Mouse (Mus musculus) thymus, adult 2 months (tissue): ENCODE measurements around the gene 2700049A03Rik. TPM values are rescaled to one million over a fixed set of nuclear protein-coding genes. Genes with fewer than 3 reads are reported as not detected.

ENCODE experiments used
- DNase-seq: peaks from one replicate; pipeline ENCODE4 v3.0.0; 2021
- H3K27ac ChIP-seq: fragments of 200-500 bp; 2 replicates; pipeline ENCODE4 v1.5.1; 2012; ENCODE audit warnings: low read length, control low read depth; ENCODE audit not compliant: control insufficient read depth, insufficient read depth
- H3K27me3 ChIP-seq: fragments of 200-500 bp; 2 replicates; pipeline ENCODE4 v1.6.1; 2012; ENCODE audit warnings: mild to moderate bottlenecking, low read length, moderate library complexity, mixed read lengths; ENCODE audit not compliant: control insufficient read depth, insufficient read depth
- H3K36me3 ChIP-seq: fragments of 200-500 bp; 2 replicates; pipeline ENCODE4 v1.6.1; 2012; ENCODE audit warnings: mild to moderate bottlenecking, low read length, moderate library complexity; ENCODE audit not compliant: control insufficient read depth, insufficient read depth
- H3K4me1 ChIP-seq: fragments of 200-500 bp; replicated peaks from 2 replicates; pipeline ENCODE4 v1.6.1; 2012; ENCODE audit warnings: low read length; ENCODE audit not compliant: control insufficient read depth, insufficient read depth
- H3K4me3 ChIP-seq: fragments of 200-500 bp; 2 replicates; pipeline ENCODE4 v1.5.1; 2012; ENCODE audit warnings: mild to moderate bottlenecking, low read length, control low read depth, moderate library complexity; ENCODE audit not compliant: control insufficient read depth, insufficient read depth
- CTCF ChIP-seq: fragments of 200-500 bp; IDR thresholded peaks from 2 replicates; pipeline ENCODE4 v1.5.1; 2012; ENCODE audit warnings: mild to moderate bottlenecking, control low read depth, low read length, moderate library complexity, borderline replicate concordance; ENCODE audit not compliant: control insufficient read depth, poor library complexity, insufficient read depth; ENCODE audit errors: extremely low read depth
- POLR2A ChIP-seq: fragments of 200-500 bp; IDR thresholded peaks from 2 replicates; pipeline ENCODE4 v1.6.1; 2012; ENCODE audit warnings: mild to moderate bottlenecking, low read length, control low read depth, moderate library complexity; ENCODE audit not compliant: control insufficient read depth, poor library complexity, insufficient read depth; ENCODE audit errors: extremely low read depth
- WGBS: fragments of 180-500 bp; shearing (Covaris S2); methylation state at CpG from one replicate; pipeline ENCODE4 v1.1.7; 2018; 5-methylcytosine and 5-hydroxymethylcytosine counted together
- polyA plus RNA-seq: library from polyadenylated mRNA; depleted of rRNA; stranded (reverse); fragments of >200 nt; gene quantifications from 2 replicates; pipeline ENCODE4 v1.2.3, GENCODE M21; 2012

2700049A03Rik gene
- polyA plus RNA-seq, 1 experiment: 7.0 TPM

DNA sequence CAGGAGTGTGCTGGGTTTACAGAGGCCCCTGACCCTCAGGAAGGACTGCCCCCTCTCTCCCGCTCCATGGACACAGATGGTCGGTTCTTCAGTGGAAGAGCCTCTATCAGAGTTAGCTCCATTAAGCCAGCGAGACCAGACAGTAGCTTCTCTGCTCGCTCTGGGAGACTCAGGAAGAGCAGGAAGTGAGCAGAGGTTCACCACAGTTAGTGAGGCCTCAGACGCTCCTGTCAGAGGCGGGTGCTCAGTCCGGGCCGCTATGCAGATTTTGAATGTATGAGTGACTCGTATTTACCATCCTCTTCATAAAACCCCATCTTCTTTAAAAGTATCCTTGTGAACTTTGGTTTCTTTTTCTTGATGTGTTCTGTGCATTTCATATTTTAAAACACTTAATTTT is 94.9 kb downstream of the 2700049A03Rik start:
- peak; percentile 25 for DNase-seq
- Histone ChIP-seq H3K4me1 (peaks cover 27% of the 10 kb centered on the region), H3K4me3 (no peak overlapping the region), H3K36me3 (no peaks in the 10 kb centered on the region), H3K27me3 (no peaks in the 10 kb centered on the region), H3K27ac (peak overlapping the region; percentile 90)
- TF ChIP-seq CTCF (no peak), POLR2A (no peak)
- 76% methylated on average over 9 of the region's 9 CpGs for WGBS

- no peaks in the 10 kb centered on the region for H3K36me3 ChIP-seq
- TF ChIP-seq CTCF (no peak), POLR2A (no peak)
- no peaks in the 10 kb centered on the region for H3K27me3 ChIP-seq
- H3K4me3 ChIP-seq: no peak overlapping the region
- H3K27ac ChIP-seq: peak overlapping the region; percentile 99
- DNase-seq: no peak
- WGBS: 67% methylated on average over 5 of the region's 5 CpGs
- peaks cover 32% of the 10 kb centered on the region for H3K4me1 ChIP-seq
Observed at GRCm38 (mm10) chr12:71233426-71233825, 96.8 kb downstream of the 2700049A03Rik start.

DNA sequence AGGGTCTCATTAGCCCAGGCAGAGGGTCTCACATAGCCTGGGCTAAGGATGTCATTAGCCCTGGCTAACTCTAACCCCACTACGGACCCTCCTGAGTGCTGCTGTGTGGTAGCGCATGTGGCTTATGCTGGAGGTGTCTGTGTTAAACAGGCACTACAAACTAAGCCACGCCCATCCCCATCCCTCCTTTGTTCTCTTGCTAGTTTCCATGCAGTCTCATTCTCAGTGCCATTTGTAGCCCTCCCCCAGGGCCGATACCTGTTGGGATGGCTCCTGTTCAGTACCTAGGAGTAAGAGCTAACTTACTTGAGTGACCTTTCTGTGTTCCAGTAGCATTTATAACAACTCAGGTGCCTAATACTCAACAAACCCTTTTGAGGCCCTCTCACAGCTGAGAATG is 100.4 kb downstream of the 2700049A03Rik start:
- WGBS: 91% methylated on average over 4 of the region's 4 CpGs
- Histone ChIP-seq H3K27me3 (no peaks in the 10 kb centered on the region), H3K36me3 (no peaks in the 10 kb centered on the region; the same call in 1 of the 2 replicates), H3K4me1 (peaks cover 24% of the 10 kb centered on the region), H3K4me3 (no peak overlapping the region), H3K27ac (peak overlapping the region; percentile 38)
- TF ChIP-seq CTCF (no peak), POLR2A (no peak)
- peak; percentile 52 for DNase-seq

DNA sequence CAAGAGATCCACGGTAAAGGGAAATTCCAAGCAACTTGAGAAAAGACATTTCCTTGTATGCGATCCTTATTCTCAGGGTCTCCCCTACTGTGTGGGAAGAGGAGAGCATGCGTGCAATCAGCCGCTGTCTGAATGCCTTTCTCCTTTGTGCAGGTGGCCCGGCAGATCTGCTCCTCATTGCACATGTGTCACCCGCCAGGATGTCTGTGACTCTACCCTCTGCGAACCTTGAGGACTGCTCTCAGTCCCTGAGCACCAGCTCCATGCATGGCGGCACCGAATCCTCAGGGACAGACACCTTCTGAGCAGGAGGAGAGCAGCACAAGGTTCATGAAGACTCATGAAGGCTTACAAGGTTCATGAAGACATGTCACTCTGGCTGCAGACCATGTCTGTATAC is 106.1 kb downstream of the 2700049A03Rik start:
- Histone ChIP-seq H3K27me3 (no peaks in the 10 kb centered on the region), H3K4me1 (no peaks in the 10 kb centered on the region; the same call in 1 of the 2 replicates), H3K4me3 (no peak overlapping the region), H3K27ac (peak overlapping the region; percentile 55; the same call in 1 of the 2 replicates), H3K36me3 (no peaks in the 10 kb centered on the region; the same call in 1 of the 2 replicates)
- TF ChIP-seq POLR2A: no peak
- TF ChIP-seq CTCF: no peak
- WGBS: 93% methylated on average over 9 of the region's 9 CpGs
- peak; percentile 29 for DNase-seq

DNA sequence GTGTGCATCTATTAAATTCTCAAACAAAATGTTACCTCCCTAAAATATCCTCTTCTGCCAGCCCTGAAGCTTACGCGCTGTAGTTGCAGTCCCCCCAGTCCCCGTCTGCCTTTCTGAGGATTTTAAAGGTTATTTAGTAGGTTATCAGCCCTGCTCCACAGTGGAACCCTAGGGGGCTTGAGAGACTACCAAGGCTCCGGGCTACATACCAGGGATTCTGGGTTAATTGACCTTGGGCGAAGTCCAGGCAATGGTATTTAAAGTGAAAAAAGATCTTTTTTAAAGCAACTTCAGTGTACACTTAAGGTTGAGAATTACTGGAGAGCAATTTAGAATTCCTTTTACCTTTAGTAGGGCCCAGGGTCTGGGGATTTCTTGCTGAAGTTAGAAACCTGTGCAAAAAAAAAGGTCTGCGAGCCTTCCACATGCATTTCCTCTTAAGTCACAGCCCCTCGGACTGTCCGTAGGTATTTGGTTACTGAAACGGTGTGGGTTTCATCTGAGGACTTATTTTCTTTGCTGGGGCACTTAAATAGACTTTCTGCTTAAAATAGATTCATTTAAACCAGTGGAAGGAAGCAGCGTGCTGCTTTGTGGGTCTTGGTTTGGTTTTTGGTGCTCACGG is 108.2 kb downstream of the 2700049A03Rik start:
- no peak for DNase-seq
- TF ChIP-seq CTCF (no peak), POLR2A (no peak)
- no peak overlapping the region for H3K4me3 ChIP-seq
- H3K4me1 ChIP-seq: no peaks in the 10 kb centered on the region; the same call in 1 of the 2 replicates
- H3K36me3 ChIP-seq: no peaks in the 10 kb centered on the region; the same call in 1 of the 2 replicates
- H3K27me3 ChIP-seq: no peaks in the 10 kb centered on the region
- H3K27ac ChIP-seq: no peak overlapping the region
- WGBS: 67% methylated on average over 11 of the region's 11 CpGs

GRCm38 (mm10) chr12:71247191-71247590 is 110.5 kb downstream of the 2700049A03Rik start:
- no peak for TF ChIP-seq POLR2A
- no peak for TF ChIP-seq CTCF
- Histone ChIP-seq H3K4me1 (no peaks in the 10 kb centered on the region), H3K27ac (no peak overlapping the region), H3K27me3 (no peaks in the 10 kb centered on the region), H3K36me3 (no peaks in the 10 kb centered on the region), H3K4me3 (no peak overlapping the region)
- 91% methylated on average over 8 of the region's 8 CpGs for WGBS
- no peak for DNase-seq
